Mouse (Mus musculus): ENCODE data around the gene Rnf43. TPM values are rescaled to one million over a fixed set of nuclear protein-coding genes. Genes with fewer than 3 reads are reported as not detected.

Gene Rnf43
- total and polyA plus RNA-seq, 3 experiments, result 14.6 to 17.3 TPM; not detected in 1

GRCm38 (mm10) chr11:87682838-87683571 is 20.5 kb downstream of the Rnf43 start:
- H3K4me3 ChIP-seq (ENCODE audit: control insufficient read depth in 1 of 2, insufficient read depth in 1 of 2, low read depth in 2 of 2, low read length in 2 of 2), result no peak overlapping the region
- no peaks in the 10 kb centered on the region for H3K27me3 ChIP-seq (ENCODE audit: control insufficient read depth in 1 of 2, insufficient read depth in 2 of 2, low read length in 2 of 2)
- H3K27ac ChIP-seq (ENCODE audit: control insufficient read depth, low read depth, low read length), result no peak overlapping the region
- H3K9me3 ChIP-seq (replicated peaks; ENCODE audit: insufficient read depth, low read length), result no peaks in the 10 kb centered on the region
- peaks cover 5 to 9% of the 10 kb centered on the region in 2 experiments; a peak in 3 of 4 replicates for H3K4me1 ChIP-seq (ENCODE audit: control insufficient read depth in 1 of 2, insufficient read depth in 2 of 2, low read length in 2 of 2)
- peaks cover 0 to 8% of the 10 kb centered on the region in 2 experiments; a peak in 2 of 4 replicates for H3K36me3 ChIP-seq (ENCODE audit: control insufficient read depth in 1 of 2, insufficient read depth in 2 of 2, low read length in 2 of 2)
- H3K79me2 ChIP-seq (ENCODE audit: control insufficient read depth, insufficient read depth, low read length, poor library complexity), result no peaks in the 10 kb centered on the region
- H3K9ac ChIP-seq (ENCODE audit: control insufficient read depth, low read depth, low read length, poor library complexity, severe bottlenecking), result no peak overlapping the region
- TF ChIP-seq UBTF (IDR thresholded peaks at IDR 0.05; ENCODE audit: borderline replicate concordance, insufficient read depth, low read depth, low read length) (no peak), MYC (IDR thresholded peaks at IDR 0.05; ENCODE audit: low read depth, low read length) (no peak), MYB (IDR thresholded peaks at IDR 0.05; ENCODE audit: low read depth, low read length) (no peak), ZMIZ1 (IDR thresholded peaks at IDR 0.05; ENCODE audit: low read depth, low read length) (no peak), CHD2 (IDR thresholded peaks at IDR 0.05; ENCODE audit: low read length) (no peak), SMC3 (IDR thresholded peaks at IDR 0.05; ENCODE audit: low read depth, low read length) (no peak), BHLHE40 (IDR thresholded peaks at IDR 0.05; ENCODE audit: borderline replicate concordance, low read depth, low read length) (no peak), RAD21 (IDR thresholded peaks at IDR 0.05; ENCODE audit: low read depth, low read length) (no peak), GABPA (IDR thresholded peaks at IDR 0.05; ENCODE audit: low read depth, low read length) (no peak), POLR2A (IDR thresholded peaks at IDR 0.05; ENCODE audit: control insufficient read depth in 1 of 2, insufficient read depth in 1 of 2, low read depth in 1 of 2, low read length in 2 of 2, poor library complexity in 1 of 2) (no peak), TAL1 (IDR thresholded peaks at IDR 0.05; ENCODE audit: low read length) (no peak), NRF1 (IDR thresholded peaks at IDR 0.05; ENCODE audit: insufficient read depth, low read depth, low read length, poor library complexity, severe bottlenecking) (no peak), POLR2AphosphoS2 (IDR thresholded peaks at IDR 0.05; ENCODE audit: low read length) (no peak), HCFC1 (IDR thresholded peaks at IDR 0.05; ENCODE audit: low read depth, low read length) (no peak), ELF1 (IDR thresholded peaks at IDR 0.05; ENCODE audit: low read depth, low read length) (no peak), USF2 (IDR thresholded peaks at IDR 0.05; ENCODE audit: borderline replicate concordance in 1 of 2, insufficient read depth in 1 of 2, low read depth in 1 of 2, low read length in 2 of 2) (no peak), SIN3A (IDR thresholded peaks at IDR 0.05; ENCODE audit: low read length) (no peak)
- DNase-seq (ENCODE audit: low read depth, low spot score), result no peak

DNA sequence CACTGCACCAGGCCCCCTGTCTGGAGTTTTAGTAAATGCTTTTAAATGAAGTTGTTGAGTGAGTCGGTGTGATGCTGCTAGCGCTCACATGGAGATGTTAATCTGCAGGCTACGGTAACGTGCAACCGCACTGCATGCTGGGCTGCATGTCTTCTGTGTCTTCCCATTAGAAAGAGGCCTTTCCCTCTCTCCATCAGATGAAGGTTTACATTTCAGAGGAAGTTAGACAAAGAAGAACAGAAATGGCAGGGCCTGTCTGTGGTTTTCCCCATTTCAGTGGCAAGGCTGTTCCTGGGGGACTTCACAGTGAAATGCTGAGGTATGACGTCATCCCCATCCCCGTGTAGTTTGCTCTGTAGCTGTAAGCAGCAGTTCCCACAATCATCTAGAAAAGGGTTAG is 23.9 kb downstream of the Rnf43 start:
- TF ChIP-seq ZMIZ1 (IDR thresholded peaks at IDR 0.05; ENCODE audit: low read depth, low read length), result no peak
- TF ChIP-seq ETS1 (IDR thresholded peaks at IDR 0.05; ENCODE audit: low read depth, low read length), result no peak
- no peak for TF ChIP-seq CHD2 (IDR thresholded peaks at IDR 0.05; ENCODE audit: low read length)
- no peak overlapping the region for H3K27ac ChIP-seq (ENCODE audit: control insufficient read depth, low read depth, low read length)
- no peaks in the 10 kb centered on the region; the same call in 1 of the 2 replicates for H3K79me2 ChIP-seq (ENCODE audit: control insufficient read depth, insufficient read depth, low read length, poor library complexity)
- H3K9me3 ChIP-seq (replicated peaks; ENCODE audit: insufficient read depth, low read length), result no peaks in the 10 kb centered on the region
- H3K9ac ChIP-seq (ENCODE audit: control insufficient read depth, low read depth, low read length, poor library complexity, severe bottlenecking), result no peak overlapping the region
- H3K36me3 ChIP-seq (ENCODE audit: control insufficient read depth in 1 of 2, insufficient read depth in 2 of 2, low read length in 2 of 2), result peaks cover 0 to 22% of the 10 kb centered on the region in 2 experiments; a peak in 2 of 4 replicates
- peaks cover 20 to 28% of the 10 kb centered on the region in 2 experiments for H3K4me1 ChIP-seq (ENCODE audit: control insufficient read depth in 1 of 2, insufficient read depth in 2 of 2, low read length in 2 of 2)
- no peak overlapping the region for H3K4me3 ChIP-seq (ENCODE audit: control insufficient read depth in 1 of 2, insufficient read depth in 1 of 2, low read depth in 2 of 2, low read length in 2 of 2)
- DNase-seq (ENCODE audit: low read depth, low spot score), result no peak
- H3K27me3 ChIP-seq (ENCODE audit: control insufficient read depth in 1 of 2, insufficient read depth in 2 of 2, low read length in 2 of 2), result no peaks in the 10 kb centered on the region
